Mouse (Mus musculus): ENCODE measurements around the gene Rdx.

DNA sequence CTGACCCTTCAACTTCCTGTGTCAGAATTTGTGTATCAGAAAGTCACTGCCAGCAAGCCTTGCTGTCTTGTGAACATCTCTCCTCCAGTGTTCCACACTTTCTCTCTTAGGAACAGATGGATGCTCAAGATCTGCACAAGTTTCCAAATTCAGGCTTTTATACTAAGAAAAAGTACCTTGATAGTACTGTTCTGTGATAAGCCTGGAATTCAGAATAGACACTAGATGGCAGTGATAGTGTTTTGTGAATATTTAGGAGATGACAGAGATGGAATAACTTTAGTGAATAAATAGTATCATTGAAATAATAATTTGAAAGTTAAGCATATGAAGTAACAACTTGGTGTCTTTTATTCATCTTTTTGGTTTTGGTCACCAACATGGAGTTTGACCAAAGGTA is 25.2 kb downstream of the Rdx start:
- TF ChIP-seq POLR2A (IDR thresholded peaks at IDR 0.05; ENCODE audit: control insufficient read depth, low read depth, low read length) (no peak), CTCF (IDR thresholded peaks at IDR 0.05; ENCODE audit: control insufficient read depth, insufficient read depth, insufficient replicate concordance, low read depth, low read length) (no peak)
